Mouse (Mus musculus): ENCODE data around the gene Trappc13. TPM values are rescaled to one million over a fixed set of nuclear protein-coding genes. Genes with fewer than 3 reads are reported as not detected.
"Not testable (repeated sequence)": the region's sequence is repeated elsewhere in the genome, so short reads cannot be mapped to it uniquely, and the experiment has no call there.

Gene Trappc13
- total RNA-seq (2015) = 42.4 and 43.5 TPM in 2 replicates
- total RNA-seq (2017) = 42.6 and 50.2 TPM in 2 replicates

GRCm38 (mm10) chr13:104177796-104178649 is at the start of gene Trappc13:
Gene Trappc13, minus strand, starts transcription at chr13:104178469.
- peak; percentile 84 for ATAC-seq (ENCODE audit: poor library complexity, severe bottlenecking)

GRCm38 (mm10) chr13:104227478-104227877 is 49.2 kb upstream of the Trappc13 start:
- ATAC-seq (ENCODE audit: poor library complexity, severe bottlenecking) = no peak

- no peak for ATAC-seq (ENCODE audit: poor library complexity, severe bottlenecking)
These were observed 26.0 kb upstream of the Trappc13 start for GRCm38 (mm10) chr13:104204313-104204712.

- ATAC-seq (ENCODE audit: poor library complexity, severe bottlenecking) = not testable (repeated sequence)
These were observed 17.6 kb upstream of the Trappc13 start for GRCm38 (mm10) chr13:104195891-104196290.

DNA sequence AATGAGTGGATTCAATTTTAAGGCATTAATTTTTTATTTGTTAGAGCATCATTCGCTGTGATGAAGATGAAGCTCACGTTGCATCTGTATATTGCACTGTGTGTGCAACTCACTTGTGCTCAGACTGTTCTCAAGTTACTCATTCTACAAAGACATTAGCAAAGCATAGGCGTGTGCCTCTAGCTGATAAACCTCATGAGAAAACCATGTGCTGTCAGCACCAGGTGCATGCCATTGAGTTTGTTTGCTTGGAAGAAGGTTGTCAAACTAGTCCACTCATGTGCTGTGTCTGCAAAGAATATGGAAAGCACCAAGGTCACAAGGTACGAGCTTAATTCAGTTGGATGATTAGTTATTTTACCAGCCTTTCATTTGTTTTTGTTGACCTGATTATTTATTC is 9.1 kb upstream of the Trappc13 start:
- ATAC-seq (ENCODE audit: poor library complexity, severe bottlenecking) = no peak

- ATAC-seq (ENCODE audit: poor library complexity, severe bottlenecking) = no peak
These were observed 1.1 kb upstream of the Trappc13 start for GRCm38 (mm10) chr13:104179176-104179888.

GRCm38 (mm10) chr13:104178650-104179121 is 417 bp upstream of the Trappc13 start, which contains the start of gene Trim23:
Gene Trim23, plus strand, starts transcription at chr13:104178797.
- ATAC-seq (ENCODE audit: poor library complexity, severe bottlenecking) = peak; percentile 91

DNA sequence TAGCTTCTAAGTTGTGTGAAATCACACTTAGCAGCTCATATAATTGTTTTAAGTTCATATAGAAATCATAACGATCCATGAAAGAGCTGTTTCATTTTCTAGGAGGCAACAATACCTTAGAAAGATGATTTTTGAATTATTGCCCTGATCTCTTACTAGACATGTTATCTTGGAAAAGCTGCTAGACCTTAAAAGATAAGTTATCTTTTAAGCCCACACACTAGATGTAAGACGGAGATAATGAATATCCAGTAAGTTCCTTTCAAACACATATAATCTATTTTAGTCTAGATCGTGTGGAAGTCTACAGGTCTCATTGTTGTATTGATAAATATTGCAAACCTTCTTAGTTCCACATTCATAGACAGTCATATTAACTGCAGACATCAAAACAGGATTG is 1.4 kb downstream of the Trappc13 start:
- ATAC-seq (ENCODE audit: poor library complexity, severe bottlenecking) = no peak

DNA sequence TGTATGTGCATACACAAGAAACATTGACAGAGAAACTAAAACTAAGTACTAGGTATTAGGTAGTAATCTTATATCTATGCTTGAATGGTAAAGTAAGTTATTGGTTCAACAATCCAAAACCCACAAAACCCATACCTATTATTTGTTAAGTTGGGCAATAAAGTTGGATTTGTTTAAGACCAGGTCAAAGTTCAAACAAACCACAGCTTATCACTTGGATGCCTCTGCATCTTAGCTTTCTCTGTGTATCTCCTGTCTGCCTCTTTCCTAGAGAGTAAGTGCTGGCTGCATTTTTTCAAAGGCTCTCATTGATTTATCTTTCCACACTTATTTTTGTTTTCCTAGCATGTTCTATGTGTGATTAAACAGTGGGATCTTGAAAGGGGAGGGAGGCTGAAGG is 5.8 kb downstream of the Trappc13 start:
- ATAC-seq (ENCODE audit: poor library complexity, severe bottlenecking) = no peak

DNA sequence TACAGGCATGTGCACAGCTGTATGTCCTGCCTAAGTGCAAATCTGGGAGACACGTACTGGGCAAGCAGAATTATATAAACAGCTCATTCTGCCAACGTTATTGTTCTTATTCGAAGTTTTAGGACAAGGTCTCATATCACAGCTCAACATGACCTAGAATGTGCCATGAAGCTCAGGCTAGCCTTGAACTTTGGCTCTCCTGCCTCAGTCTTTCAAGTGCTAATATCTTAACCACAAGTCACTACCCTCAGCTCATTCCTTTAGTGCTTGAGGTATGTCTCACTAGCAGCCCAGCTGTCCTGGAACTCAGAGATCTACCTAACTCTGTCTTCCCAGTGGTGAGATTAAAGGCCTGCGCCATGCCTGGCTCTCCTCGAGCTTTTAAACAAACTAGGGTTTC is 6.6 kb downstream of the Trappc13 start:
- ATAC-seq (ENCODE audit: poor library complexity, severe bottlenecking) = no peak

GRCm38 (mm10) chr13:104155686-104156085 is 22.6 kb downstream of the Trappc13 start:
- ATAC-seq (ENCODE audit: poor library complexity, severe bottlenecking) = no peak

GRCm38 (mm10) chr13:104155106-104155505 is 23.2 kb downstream of the Trappc13 start:
- no peak for ATAC-seq (ENCODE audit: poor library complexity, severe bottlenecking)

- ATAC-seq (ENCODE audit: poor library complexity, severe bottlenecking) = no peak
These were observed 24.1 kb downstream of the Trappc13 start for GRCm38 (mm10) chr13:104154180-104154579.

- no peak for ATAC-seq (ENCODE audit: poor library complexity, severe bottlenecking)
These were observed 32.6 kb downstream of the Trappc13 start for GRCm38 (mm10) chr13:104145646-104146045.

DNA sequence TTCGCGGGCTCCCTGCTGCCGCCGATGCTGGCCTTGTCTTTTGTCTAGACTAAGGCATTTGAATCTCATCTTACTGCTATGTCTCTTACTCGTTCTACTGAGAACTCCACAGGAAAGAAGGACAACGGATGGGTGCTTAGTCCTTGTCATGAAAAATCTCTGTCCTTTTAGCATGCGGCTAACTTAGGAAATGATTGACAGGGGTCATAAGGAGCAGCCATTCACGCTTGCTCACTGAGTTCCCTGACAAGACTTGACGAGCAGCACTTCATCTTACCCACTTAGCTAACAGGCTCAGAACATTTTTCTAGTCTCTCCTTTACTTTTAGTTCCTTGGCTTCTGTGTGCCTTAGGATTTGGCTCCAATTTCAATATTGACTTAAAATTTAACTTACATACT is 33.4 kb downstream of the Trappc13 start:
- ATAC-seq (ENCODE audit: poor library complexity, severe bottlenecking) = no peak

DNA sequence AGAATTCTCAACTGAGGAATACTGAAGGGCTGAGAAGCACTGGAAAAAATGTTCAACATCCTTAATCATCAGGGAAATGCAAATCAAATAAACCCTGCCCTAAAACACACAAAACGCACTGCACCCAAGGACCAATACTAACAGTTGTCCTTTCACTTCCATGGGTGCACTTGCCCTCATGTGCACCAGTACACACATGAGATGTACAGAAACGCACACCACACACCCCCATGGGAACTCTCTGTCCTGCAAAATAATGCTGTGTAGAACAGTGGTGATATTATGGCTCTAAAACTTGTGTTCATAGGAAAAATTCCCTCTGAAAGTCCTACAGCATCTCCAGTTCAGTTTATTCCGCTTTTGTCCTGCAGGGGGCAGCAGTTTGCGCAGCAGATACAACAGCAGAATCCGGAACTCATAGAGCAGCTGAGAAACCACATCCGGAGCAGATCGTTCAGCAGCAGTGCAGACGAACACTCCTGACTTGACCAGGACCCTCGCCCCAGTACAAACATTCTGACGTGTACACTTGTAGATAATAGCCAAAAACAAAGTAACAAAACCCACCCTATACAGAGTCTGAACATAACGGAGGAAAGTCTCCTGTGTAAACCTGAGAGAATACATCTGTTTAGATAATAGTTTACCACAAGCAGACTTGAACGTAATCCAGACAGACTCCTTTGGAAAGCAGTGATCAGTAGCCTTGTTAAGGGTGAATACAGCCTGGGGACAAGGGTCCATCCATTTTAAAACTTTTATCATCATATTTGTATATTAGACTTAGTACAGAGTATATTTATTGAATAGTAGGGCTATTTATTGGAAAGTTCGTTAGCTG is 38.7 kb downstream of the Trappc13 start:
- ATAC-seq (ENCODE audit: poor library complexity, severe bottlenecking) = peak; percentile 100

DNA sequence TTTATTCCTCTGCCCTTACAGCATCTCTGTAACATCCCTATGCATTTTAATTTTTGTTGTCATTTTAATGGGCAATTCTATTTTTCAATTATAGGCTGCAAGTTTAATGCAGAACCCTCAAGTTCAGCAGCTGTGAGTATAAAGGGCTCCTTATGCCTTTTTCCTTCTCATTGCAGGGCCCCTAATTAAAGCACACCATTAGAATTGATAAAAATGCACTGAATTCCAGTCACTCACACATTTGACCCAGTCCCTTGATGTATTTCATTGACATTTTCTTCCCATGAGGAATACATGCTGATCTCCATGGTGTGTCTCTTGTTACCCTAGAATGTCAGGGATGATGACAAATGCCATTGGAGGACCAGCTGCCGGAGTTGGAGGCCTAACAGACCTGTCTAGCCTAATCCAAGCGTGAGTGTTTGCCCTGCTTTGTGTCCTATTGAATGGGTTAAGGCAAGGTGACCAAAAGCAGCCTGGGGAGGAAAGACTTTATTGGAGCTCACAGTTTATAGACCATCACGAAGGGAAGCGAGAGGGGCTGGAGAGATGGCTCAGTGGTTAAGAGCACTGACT is 43.7 kb downstream of the Trappc13 start:
- no peak for ATAC-seq (ENCODE audit: poor library complexity, severe bottlenecking)

DNA sequence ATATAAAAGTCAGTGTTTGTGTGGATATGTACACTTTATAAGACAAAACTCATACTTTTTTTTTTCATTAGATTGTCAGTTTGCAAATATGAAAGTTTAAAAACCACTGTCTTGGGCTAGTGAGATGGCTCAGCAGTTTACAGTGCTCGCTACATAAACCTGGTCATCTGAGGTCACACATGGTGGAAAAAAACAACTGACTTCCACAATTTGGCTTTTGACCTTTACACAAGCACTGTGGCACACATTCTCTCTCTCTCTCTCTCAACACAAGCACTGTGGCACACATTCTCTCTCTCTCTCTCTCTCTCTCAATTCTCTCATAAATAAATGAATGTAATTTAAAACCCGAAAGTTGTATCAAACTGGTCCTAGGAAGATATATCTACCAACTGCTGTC is 45.7 kb downstream of the Trappc13 start:
- ATAC-seq (ENCODE audit: poor library complexity, severe bottlenecking) = no peak

GRCm38 (mm10) chr13:104123662-104124381 is 54.4 kb downstream of the Trappc13 start:
- ATAC-seq (ENCODE audit: poor library complexity, severe bottlenecking) = 0 out of 2 replicates have a peak, but pooled peaks have one; percentile 21
